Mouse (Mus musculus): Measurements from ENCODE around the gene Snapin. TPM values are rescaled to one million over a fixed set of nuclear protein-coding genes. Genes with fewer than 3 reads are reported as not detected.

The Snapin gene
- polyA plus RNA-seq, 1 experiment = 3.8 TPM

DNA sequence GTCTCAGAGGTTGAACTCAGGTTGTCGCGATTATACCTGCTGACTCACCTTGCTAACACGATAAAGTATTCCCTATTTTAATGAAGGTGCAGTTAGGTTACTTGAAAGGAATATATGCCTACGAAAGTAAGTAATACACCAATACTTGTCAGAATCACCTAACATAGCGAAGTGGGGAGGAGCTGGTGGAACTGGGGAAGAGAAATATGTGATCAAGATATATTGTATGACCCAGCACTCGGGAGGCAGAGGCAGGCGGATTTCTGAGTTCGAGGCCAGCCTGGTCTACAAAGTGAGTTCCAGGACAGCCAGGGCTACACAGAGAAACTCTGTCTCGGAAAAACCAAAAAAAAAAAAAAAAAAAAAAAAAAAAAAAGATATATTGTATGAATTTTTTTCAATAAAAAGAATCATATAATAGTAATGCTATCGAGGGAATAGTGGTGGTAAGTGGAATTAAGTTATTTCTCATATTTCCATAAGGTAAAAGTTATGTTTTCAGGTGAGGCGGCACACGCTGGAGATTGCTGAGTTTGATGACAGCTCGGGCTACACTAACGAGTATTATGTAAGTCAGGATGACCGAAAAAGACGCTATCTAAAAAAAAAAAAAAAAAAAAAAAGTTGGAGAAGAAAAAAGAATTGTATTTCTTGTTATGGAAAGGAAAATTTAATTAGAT is 15.5 kb downstream of the Snapin start:
- TF ChIP-seq GATA1 (IDR thresholded peaks at IDR 0.05; ENCODE audit: low read length) = no peak

DNA sequence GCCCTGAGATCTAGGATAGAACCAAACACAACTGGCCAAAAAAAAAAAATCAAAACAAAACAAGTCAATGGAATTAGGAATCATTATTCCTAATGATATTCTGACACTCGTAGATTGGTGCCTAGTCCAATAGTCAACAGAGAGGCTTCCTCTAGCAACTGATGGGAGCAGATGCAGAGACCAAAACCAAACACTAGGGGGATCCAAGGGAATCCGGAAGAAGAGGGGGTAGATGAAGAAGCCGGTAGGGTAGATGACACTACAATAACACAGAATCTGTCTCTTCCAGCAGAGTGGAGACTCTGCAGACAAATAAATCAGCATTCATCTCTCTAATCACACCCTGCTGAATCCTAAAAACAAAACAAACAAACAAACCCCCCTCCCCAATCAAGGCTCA is 18.6 kb downstream of the Snapin start:
- TF ChIP-seq GATA1 (IDR thresholded peaks at IDR 0.05; ENCODE audit: low read length) = no peak

DNA sequence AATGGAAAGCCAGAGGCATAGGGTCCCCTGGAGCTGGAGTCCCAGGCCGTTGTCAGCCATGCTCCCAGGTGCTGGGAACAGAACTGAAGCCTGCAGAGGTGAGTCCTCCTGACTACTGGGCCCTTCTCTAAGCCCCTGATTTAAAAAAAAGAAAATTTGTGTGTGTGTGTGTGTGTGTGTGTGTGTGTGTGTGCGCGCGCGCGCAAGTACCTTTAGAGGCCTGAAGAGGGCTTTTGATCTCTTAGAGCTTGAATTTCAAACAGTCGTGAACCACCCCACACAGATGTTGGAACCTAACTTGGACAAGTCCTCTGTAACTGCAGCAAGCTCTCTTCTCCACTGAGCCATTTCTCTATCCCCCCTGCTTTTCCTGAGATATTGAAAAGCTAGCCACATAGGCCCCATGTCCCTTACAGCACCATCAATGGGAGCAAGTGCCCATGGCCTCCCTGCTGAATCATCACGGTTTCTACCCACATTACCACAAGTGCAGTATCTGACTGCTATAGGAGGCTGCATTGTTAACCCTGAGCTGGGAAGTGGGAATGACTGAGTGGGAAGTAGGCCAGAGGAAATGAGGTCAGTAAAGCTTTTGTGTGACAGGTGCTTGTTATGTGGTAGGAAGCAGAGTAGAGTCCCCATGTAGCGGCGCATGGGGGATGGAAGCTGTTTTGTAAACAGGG is 23.1 kb downstream of the Snapin start:
- no peak for TF ChIP-seq GATA1 (IDR thresholded peaks at IDR 0.05; ENCODE audit: low read length)

DNA sequence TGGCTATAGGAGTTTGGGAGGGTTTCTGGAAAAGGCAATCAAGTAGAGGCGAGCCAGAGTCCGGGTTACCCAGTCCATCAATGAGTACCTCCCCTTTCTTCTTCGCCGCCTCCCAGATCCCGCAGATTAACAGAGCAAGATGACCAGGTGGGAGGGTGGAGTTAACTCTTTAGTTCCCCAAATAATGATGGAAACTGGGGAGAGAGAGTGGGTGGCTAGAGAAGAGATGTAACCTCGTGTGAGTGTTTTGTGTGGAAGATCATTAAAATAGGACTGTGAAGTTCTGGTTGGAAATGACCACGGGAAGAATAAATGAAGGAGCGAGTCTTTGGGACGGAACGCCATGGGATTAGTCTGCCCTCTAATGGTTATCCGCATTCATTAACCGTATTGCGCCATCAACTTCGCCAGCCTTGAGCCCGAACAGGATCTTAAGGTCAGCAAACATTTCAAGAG is 24.5 kb downstream of the Snapin start:
- no peak for TF ChIP-seq GATA1 (IDR thresholded peaks at IDR 0.05; ENCODE audit: low read length)

DNA sequence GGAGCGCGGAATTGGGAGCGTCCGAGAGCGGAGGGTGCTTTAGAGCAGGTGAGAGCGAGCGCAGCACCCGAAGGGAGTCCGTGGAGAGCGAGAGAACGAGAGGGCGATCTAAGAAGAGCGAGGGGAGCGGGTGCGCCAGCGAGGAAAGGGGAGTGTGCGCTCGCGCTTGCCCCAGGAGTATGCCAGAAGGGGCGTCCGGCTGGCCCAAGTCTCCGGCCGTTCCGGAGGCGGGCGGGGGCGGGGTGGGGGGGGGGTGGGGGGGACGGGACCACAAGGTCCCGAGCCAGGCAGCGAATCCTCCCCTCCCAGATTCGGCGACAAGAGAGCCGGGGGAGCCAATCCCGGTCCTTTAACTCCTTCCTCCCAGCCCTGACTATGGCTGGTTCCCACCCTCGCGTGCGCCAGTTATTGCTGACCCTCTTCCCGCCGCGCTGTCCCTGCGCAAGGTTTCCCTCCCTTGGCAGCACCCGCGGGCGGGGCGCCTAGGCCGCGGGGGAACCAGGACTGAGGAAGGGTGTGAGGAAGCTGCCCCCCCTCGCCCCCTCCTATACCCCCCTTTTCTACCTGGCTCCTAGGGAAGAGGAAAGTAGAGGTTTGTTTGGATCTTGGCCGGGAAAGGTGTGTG is 25.0 kb downstream of the Snapin start, which contains the start of gene Npr1:
Gene Npr1, minus strand, starts transcription at position 181 of the 625 bp plus-strand sequence.
- no peak for TF ChIP-seq GATA1 (IDR thresholded peaks at IDR 0.05; ENCODE audit: low read length)

DNA sequence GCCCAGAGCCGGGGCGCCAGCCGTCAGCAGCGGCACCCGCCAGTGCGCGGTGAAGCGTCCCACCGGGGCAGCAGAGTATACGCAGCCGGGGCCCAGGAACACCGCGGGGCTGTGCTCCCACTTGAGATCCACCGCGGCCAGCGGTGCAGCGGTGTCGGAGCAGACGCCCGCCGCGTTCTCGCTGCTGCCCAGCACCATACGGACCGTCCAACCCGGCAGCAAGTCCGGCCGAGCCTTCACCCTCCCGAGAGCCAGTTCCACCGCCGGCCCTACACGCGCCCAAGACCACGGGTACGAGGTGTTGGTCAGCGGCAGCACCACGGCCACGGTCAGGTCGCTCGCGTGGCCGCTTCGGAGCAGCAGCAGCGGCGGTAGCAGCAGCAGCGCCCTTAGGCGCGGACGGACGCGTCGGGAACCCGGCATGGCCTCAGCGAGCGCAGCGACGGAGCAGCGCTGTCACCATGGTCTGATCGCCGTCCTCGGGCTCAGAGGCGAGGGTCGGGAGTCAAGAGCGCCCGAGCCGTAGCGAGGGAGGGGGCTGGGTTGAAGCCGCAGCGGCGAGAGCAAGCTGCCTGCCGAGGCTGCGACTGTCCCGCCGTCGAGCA is 25.6 kb downstream of the Snapin start:
- no peak for TF ChIP-seq GATA1 (IDR thresholded peaks at IDR 0.05; ENCODE audit: low read length)

DNA sequence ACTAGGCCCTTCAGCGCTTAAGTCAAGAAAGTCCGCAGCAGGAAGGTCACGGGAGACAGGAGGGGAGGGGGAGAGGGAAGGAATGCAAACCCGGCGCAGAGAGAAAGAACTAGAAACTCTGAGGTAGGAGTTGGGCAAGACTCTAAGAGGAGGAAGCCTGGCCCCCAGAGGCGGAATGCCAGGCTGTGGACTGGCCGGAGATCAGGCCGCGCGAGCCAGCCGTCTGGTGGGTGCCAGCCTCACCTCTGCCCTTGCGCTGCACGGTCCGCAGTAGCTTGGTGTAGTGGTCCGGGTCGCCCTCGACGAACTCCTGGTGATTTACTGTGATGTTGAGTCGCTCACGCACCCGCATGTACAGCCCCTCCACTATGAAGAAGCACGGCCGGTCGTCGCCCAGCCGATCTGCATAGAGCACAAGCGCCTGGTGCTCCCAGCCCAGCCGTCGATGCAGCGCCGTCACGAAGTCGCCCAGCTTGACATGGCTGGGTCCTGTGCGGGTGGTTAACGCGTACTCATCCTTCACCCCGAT is 26.2 kb downstream of the Snapin start:
- no peak for TF ChIP-seq GATA1 (IDR thresholded peaks at IDR 0.05; ENCODE audit: low read length)

DNA sequence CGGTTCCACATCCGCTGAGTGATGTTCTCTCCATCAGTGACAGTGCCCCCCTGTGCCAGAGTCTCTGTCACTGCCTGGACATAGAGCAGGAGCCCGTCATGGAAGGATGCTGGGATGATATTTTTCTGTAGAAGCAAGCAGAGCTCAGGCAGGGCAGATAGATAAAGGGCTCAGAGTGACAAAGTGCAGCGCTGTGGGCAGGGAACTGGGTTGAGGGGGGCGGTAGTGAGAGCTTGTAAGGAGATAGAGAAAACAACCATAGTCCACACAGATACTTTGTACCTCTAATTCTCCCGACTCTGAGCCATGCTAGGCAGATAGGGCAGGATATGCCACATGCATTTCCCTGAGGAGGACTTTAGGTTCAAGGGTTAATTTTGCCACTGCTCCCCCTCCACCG is 28.3 kb downstream of the Snapin start:
- TF ChIP-seq GATA1 (IDR thresholded peaks at IDR 0.05; ENCODE audit: low read length) = no peak

DNA sequence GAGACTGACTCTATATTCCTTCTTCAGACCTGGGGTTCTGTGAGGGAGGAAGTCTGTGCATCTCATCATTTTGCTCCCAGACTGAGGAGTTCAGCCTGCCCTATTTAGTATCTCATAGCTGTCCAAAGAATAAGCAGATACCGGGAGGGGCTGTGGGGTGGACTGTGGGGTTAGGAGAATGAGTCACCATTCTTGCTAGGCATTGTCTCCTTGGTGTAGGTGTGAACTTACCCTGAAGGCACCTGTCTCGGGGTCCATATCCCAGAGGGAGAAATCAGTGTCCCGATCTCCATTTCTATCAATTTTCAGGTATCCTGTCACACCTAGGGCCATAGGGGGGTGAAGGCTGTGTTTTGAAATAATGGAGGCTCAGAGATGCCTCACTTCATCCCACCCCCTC is 28.9 kb downstream of the Snapin start:
- no peak for TF ChIP-seq GATA1 (IDR thresholded peaks at IDR 0.05; ENCODE audit: low read length)

DNA sequence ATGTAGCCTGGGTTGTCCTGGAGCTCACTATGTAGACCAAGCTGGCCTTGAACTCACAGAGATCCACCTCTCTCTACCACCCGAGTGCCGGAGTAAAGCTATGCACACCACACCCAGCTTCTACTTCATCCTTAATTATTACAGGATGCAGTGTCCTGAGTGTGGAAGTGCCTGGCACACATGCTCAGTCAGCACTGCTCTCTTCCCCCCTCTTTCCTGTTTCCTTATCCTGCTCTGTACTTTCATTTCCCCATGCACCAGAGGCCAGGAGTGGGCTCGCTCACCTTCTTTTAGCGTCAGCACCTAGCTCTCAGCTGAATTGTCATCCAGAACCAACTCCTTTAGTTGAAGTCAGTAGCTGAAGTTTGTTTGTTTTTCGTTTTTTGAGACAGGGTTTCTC is 30.5 kb downstream of the Snapin start:
- no peak for TF ChIP-seq GATA1 (IDR thresholded peaks at IDR 0.05; ENCODE audit: low read length)

DNA sequence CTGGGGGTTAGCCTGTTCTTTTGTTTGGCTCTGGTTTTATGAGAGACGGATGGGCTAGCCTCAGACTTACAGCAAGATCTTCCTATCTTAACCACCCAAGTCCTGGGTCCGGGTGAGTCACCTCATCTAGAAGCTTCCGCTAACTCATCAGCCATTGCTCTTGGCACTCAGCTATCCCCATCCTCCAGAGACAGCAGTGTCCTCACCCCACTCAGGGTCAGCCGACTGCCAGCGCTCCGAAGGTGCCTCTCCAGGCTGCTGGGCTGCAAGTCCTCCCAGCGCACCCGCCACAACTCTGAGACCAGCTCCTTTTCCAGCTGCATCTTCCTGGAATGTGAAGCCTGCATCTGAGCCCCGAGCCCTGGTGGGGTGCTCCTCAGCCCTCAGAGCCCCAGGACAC is 31.1 kb downstream of the Snapin start:
- no peak for TF ChIP-seq GATA1 (IDR thresholded peaks at IDR 0.05; ENCODE audit: low read length)

DNA sequence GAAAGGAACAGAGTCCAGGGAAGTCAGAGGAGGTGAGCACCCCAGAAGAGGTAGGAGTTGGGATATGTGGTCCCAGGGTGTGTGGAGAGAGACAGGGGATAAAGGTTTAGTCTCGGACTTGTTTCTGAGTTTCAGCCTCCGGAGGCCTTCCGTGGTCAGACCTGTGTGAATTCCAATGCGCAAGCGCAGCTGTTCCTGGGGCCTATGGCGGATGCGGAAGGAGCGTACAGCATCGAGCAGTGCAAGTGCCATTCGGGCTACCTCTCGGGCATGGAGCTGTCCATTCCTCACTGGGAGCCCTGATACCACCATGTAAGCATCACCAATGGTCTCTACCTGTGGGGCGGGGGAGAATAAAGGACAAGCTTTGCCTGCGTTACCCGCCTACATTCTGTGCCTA is 35.9 kb downstream of the Snapin start:
- no peak for TF ChIP-seq GATA1 (IDR thresholded peaks at IDR 0.05; ENCODE audit: low read length)

DNA sequence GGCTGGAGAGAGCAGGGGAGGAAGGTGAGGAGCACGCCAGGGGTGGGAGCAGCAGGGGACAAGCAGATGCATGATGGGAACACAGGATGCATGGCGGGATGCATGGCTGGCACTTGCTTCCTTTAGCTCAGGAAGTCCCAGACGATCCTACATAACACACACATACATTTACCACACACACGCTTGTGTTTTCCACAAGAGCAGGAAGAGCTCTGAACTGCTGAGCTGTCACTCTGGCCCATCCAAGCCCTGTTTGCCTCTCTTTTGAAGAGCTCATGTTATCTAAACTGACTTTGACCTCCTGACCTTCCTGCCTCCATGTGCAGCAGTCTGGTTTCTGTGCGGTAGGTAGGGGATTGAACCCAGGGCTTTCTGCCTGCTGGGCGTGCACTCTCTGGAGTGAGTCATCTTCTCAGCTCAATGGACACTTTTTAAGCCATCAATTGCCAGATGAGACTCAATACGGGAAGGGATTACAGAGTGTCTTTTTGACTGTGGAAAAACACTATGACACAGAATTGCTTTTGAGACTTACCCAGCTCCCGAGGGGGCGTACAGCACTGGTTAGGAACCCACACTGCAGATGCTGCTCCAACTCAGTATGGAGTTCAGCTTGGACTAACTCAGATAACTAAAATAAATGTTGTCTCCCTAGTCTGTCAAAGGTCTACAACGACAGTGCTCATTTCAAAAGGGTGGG is 39.3 kb downstream of the Snapin start:
- no peak for TF ChIP-seq GATA1 (IDR thresholded peaks at IDR 0.05; ENCODE audit: low read length)

DNA sequence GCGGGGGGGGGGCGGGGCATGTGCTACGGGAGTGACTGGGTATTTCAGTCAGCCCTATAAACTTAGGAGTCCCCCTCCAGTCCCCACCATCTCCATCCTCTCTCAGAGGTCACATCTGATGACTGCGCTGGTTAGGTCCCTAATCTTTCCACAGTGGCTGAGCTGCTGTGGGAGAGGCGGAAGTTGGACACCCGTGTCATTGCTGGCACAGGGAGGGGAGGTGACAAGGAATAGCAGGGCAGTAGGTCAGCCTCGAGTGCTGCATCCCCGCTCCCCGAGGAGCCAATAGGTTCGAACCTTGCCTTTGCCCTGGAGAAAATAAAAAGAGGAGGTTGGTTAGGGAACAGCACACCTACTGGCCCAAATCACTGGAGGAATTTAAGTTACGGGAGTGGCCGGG is 40.0 kb downstream of the Snapin start:
- TF ChIP-seq GATA1 (IDR thresholded peaks at IDR 0.05; ENCODE audit: low read length) = no peak

DNA sequence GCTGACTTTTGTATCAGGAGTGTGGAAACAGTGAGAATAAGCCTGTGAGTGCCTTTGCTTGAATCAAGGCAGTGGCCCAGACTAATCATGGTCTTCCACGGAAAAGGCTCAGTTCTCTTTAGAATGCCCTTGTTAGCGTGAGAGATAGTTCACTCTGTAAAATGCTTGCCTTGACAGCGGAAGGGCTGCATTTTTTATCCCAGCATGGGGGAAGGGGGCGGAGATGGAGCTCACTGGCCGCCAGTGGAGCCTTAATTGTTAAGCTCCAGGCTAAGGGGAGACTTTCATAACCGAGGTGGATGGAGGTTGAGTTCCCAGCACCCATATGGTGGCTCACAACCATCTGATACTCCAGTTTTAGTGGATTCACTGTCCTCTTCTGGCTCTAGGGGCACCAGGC is 42.2 kb downstream of the Snapin start:
- no peak for TF ChIP-seq GATA1 (IDR thresholded peaks at IDR 0.05; ENCODE audit: low read length)
